ENCODE assay signal across 26 mouse cellular contexts in the genomic region with DNA sequence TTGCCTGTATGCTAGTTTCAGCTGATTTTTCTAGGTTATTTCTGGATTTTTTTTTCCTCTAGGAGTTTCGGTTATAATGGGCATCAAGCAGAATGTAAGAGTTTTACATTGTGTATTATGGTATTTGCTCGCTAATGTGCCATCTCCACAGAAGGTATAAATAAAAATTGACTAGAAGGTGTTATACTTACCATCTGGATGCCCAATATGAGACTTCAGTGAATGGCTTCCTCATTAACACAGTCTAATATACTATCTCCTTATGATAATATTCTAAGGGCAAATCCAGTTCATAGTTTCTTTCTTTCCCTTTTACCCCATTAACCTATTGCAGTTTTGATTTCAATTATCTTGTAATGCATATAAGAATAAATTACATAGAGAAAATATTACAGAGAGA.
"Had no signal": no experiment of that assay in that cellular context is flagged by ENCODE, and none has a peak within 500 bp of the region (broad histone marks: within the 10 kb centered on the region; RNA-seq: fewer than 3 reads in every experiment).

No protein-coding gene starts in this region.

- H3K27ac ChIP-seq: heart, embryonic 10.5 days; hindbrain, embryonic 10.5 days; hindbrain, embryonic 12.5 days; hindbrain, embryonic 14.5 days; intestine, embryonic 15.5 days; limb, embryonic 13.5 days; limb, embryonic 15.5 days; liver, embryonic 12.5 days; liver, embryonic 14.5 days had no signal

- H3K4me1 ChIP-seq: heart, embryonic 10.5 days; heart, embryonic 12.5 days; hindbrain, embryonic 10.5 days; hindbrain, embryonic 12.5 days; intestine, embryonic 15.5 days; limb, embryonic 13.5 days; limb, embryonic 15.5 days; liver, embryonic 12.5 days had no signal

- H3K9ac ChIP-seq: heart, embryonic 12.5 days; hindbrain, embryonic 12.5 days; hindbrain, embryonic 14.5 days; intestine, embryonic 15.5 days; limb, embryonic 13.5 days; limb, embryonic 15.5 days; liver, embryonic 12.5 days; liver, embryonic 14.5 days had no signal

- H3K27me3 ChIP-seq: heart, embryonic 12.5 days; hindbrain, embryonic 12.5 days; intestine, embryonic 15.5 days; limb, embryonic 13.5 days; limb, embryonic 15.5 days; liver, embryonic 12.5 days had no signal

- DNase-seq: gastrocnemius, postnatal 10 days; gastrocnemius, postnatal 25 days; heart, adult 18-20 months; heart, postnatal 10 days; heart, postnatal 4 days; kidney, adult 18-20 months; kidney, adult 8-10 months; kidney, postnatal 10 days; kidney, postnatal 25 days; kidney, postnatal 4 days; layer of hippocampus, adult 9-11 months; layer of hippocampus, postnatal 36 days; left cerebral cortex, postnatal 4 days had no signal

- H3K36me3 ChIP-seq: heart, embryonic 10.5 days; heart, embryonic 12.5 days; hindbrain, embryonic 10.5 days; hindbrain, embryonic 12.5 days; intestine, embryonic 15.5 days; limb, embryonic 13.5 days; limb, embryonic 15.5 days; liver, embryonic 12.5 days had no signal

- H3K4me2 ChIP-seq: heart, embryonic 12.5 days; hindbrain, embryonic 12.5 days; hindbrain, embryonic 14.5 days; intestine, embryonic 15.5 days; limb, embryonic 13.5 days; limb, embryonic 15.5 days; liver, embryonic 12.5 days had no signal

- H3K9me3 ChIP-seq: heart, embryonic 10.5 days; heart, embryonic 12.5 days; hindbrain, embryonic 12.5 days; intestine, embryonic 15.5 days; limb, embryonic 13.5 days; limb, embryonic 15.5 days; liver, embryonic 12.5 days had no signal

- H3K4me3 ChIP-seq: heart, embryonic 10.5 days; heart, embryonic 12.5 days; hindbrain, embryonic 10.5 days; hindbrain, embryonic 12.5 days; intestine, embryonic 15.5 days; limb, embryonic 13.5 days; limb, embryonic 15.5 days; liver, embryonic 12.5 days had no signal

- ATAC-seq: hindbrain, embryonic 16.5 days; inflammation-experienced regulatory T-cells, adult 6 months; intestine, embryonic 15.5 days; intestine, postnatal 0 days; liver, embryonic 12.5 days had no signal
